Mouse (Mus musculus) retina, postnatal 7 days (tissue): ENCODE measurements at regions not wholly inside any gene's neighbourhood (a gene's known extent, or its start where the extent isn't known, plus 50 kb on each side); places are given as distances from the start of the nearest gene placed in this dataset.

Experiments used
- DNase-seq: peaks from one replicate; pipeline ENCODE4 v3.0.0-alpha.2; 2012; ENCODE audit warnings: low read depth, low spot score

GRCm38 (mm10) chr12:106392316-106392715 is 382.3 kb downstream of the Vrk1 start:
- DNase-seq = no peak

DNA sequence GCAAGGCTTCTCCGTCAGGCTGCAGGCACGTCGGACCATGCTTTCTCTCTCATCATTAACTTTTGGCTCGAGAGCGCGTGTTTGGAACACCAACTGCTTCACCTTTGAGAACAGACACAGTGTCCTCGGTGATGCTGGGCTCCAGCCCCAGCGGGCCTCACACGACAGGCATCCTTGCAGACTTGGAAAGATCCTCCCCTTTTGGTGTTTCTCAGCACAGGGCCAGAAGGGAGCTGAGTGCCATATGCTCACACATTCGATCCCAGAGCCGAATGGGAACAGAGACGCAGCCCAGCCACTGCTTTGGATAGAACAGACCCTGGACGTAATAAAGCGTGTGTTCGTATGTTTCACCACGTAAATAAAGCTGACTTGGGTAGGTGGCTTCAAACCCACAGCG is 389.1 kb downstream of the Vrk1 start:
- no peak for DNase-seq

- no peak for DNase-seq
These were observed 401.0 kb downstream of the Vrk1 start for GRCm38 (mm10) chr12:106411075-106411474.

- no peak for DNase-seq
These were observed 416.6 kb downstream of the Vrk1 start for GRCm38 (mm10) chr12:106426631-106427030.

DNA sequence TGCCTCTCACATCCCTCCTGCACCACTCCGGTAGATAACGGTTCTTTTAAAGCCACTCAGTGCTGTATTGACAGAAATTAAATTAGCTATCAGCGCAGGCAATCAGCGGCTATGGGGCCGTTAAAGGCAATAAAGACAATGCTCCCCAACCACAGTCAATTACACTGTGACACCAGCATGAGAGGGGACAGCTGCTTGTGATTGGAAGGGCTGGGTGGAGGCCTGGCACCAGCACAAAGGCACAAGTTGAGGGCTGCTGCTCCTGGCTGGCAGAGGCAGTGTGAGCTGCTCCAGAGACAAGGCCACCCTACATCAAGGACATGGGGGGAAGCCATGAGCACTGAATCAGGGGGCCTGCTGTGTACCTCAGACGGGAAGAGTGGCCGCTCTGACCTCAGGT is 420.0 kb downstream of the Vrk1 start:
- no peak for DNase-seq

- DNase-seq = no peak
These were observed 435.1 kb downstream of the Vrk1 start for GRCm38 (mm10) chr12:106445151-106445550.

GRCm38 (mm10) chr12:106445976-106446375 is 435.9 kb downstream of the Vrk1 start:
- DNase-seq = no peak

DNA sequence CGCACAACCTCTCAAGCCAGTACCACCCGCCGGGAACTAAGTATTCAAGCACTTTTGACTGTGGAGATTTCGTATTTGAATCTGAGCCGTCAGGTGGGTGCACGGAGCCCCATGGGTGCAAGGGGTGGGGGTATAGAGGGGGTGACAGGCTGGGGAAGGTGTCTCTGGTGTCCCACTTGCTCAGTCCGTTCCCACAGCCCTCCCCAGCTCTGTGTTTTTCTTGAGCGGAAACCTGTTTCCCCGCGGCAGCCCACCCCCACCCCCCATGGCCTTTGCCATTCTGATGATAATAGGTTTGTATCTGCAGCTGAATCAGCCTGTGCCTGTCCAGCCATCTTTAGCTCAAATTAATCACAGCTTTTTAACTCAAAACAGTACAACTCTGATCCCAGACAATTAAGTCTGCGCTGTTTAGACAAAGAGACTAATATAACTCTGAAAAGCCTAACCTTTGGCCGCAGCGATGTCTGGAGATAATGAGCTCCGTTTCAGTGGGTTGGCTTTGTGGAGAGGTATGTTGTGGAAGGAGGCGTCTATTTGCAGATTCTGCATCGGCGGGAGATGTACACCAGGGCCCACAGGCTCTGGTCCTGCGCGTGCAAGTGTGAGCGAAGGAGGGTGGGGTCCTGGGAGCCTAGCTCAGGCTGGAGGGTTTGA is 437.0 kb downstream of the Vrk1 start:
- no peak for DNase-seq

GRCm38 (mm10) chr12:106448551-106448950 is 438.5 kb downstream of the Vrk1 start:
- DNase-seq = no peak

DNA sequence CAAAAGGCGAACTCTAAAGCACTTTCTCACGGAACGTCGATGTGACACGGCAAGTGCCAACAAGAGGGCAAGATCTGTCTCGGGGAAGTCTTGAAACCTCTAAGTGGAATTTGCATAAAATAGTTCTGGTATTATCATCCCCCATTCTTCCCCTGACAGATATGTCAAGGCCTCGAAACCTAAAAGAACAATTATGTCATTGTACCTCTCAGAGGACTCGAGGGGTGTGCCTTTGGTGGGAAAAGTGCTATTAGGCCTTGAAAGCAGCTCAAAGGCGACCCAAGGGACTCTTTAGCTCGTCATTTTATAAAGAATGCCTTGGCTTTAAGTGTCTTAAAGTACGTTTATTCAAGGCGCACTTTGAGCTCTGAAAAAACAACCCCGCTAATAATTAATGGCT is 443.5 kb downstream of the Vrk1 start:
- no peak for DNase-seq

GRCm38 (mm10) chr12:106458215-106458614 is 448.2 kb downstream of the Vrk1 start:
- no peak for DNase-seq

GRCm38 (mm10) chr12:106460650-106461049 is 450.6 kb downstream of the Vrk1 start:
- DNase-seq = no peak

DNA sequence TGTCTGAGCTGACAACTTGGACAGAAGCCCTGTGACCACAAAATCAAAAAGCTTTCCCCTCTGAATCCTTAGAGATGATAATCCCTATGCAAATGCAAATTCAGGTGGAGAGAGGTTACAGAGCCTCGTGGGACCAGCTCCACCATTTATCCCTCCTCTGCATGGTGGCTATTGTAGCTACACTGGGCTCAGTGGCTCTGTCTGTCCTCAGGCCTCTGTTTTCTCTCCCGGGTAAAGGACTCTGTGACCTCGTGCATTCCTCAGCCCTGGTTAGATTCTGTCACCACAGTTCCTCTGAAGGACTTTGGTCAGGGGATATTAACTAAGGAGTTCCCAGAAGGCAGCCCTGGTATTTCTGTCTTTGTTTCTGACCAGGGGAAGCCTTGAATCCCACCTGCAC is 452.3 kb downstream of the Vrk1 start:
- DNase-seq = no peak

- no peak for DNase-seq
These were observed 454.7 kb downstream of the Vrk1 start for GRCm38 (mm10) chr12:106464701-106465100.

DNA sequence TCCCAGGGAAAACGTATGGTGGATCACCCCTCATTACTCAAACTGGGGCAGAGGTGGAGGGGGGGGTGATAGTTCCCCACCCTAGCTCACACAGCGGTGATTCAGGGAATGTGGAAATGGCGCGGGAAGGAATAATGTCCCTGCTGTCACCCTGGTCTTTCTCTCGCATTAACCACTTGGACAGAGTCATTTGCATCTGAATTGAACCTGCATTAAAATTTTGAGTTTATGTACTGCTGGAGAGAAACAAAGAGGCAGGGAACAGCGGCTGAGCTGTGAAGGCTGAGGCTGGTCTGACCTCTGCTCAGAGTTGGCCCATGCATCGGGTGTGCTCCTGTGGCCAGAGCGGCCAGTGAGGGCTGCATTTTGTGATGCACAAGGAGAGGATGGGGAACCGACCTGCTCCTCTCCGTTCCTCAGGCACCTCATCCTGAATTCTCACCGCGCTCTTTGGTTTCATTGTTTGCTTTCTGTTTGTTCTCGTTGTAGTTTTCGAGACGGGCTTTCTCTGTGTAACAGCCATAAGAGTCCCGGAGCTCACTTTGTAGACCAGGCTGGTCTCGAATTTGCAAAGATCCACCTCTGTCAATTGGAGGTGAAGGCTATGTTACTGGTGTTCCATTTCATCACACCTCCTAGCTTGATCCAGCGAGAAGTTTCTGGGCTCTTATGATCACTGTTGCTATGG is 458.3 kb downstream of the Vrk1 start:
- no peak for DNase-seq

- DNase-seq = no peak
These were observed 464.6 kb downstream of the Vrk1 start for GRCm38 (mm10) chr12:106474501-106475165.

- DNase-seq = no peak
These were observed 465.5 kb downstream of the Vrk1 start for GRCm38 (mm10) chr12:106475486-106476050.

GRCm38 (mm10) chr12:106477040-106477665 is 467.1 kb downstream of the Vrk1 start:
- DNase-seq = no peak

DNA sequence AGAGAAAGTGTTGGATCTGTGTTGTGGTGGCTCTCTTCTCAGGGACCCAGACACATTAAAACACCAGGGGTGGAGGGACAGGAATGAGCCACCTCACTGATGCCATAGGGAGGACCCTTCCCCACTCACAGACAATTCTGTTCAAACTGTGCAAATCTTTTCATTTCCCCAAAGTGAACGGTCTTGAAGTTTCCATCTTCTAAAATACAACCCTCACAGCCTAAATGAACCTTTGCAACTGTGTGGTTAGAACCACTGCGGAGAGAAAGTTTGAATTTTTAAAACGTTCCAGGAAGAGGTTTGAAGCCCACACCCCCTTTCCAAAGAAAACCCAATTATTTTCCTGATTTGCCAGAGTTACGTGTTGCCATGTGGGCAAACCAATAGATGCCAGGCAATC is 467.7 kb downstream of the Vrk1 start:
- DNase-seq = no peak

DNA sequence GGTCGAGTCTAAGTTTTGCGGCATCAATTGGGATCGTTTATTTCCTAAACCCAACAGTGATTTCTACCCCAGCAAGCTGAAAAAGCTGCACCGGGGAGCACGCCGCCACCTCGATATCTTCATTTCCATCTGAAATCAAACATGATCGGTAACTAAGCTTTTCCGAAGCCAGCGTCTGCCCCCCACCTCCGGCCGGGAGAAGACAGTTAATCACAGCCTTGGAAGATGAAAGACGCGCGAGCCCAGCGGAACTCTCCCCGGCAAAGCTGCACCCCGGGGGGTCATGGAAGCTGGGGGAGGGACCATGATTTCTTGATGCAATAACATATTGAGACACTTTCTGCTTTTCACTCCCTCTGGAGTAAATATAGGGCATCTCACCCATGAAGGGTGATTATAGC is 468.4 kb downstream of the Vrk1 start:
- DNase-seq = no peak

- no peak for DNase-seq
These were observed 469.2 kb downstream of the Vrk1 start for GRCm38 (mm10) chr12:106479067-106479877.
